Mouse (Mus musculus): ENCODE measurements around the gene Cfap299.

Gene Cfap299

GRCm38 (mm10) chr5:98522270-98522977 is 193.3 kb downstream of the Cfap299 start:
- H3K27me3 ChIP-seq (ENCODE audit: insufficient read depth, low read length): no peaks in the 10 kb centered on the region
- H3K36me3 ChIP-seq (ENCODE audit: insufficient read depth, low read length): no peaks in the 10 kb centered on the region
- no peak overlapping the region for H3K4me3 ChIP-seq (replicated peaks; ENCODE audit: low read length)
- H3K4me1 ChIP-seq (replicated peaks; ENCODE audit: low read depth, low read length): no peaks in the 10 kb centered on the region
- peaks cover 3% of the 10 kb centered on the region; the same call in 1 of the 2 replicates for H3K9me3 ChIP-seq (ENCODE audit: low read length)
- TF ChIP-seq CTCF (conservative IDR thresholded peaks at IDR 0.05; ENCODE audit: low read length) (no peak), POU5F1 (IDR thresholded peaks at IDR 0.05; ENCODE audit: borderline replicate concordance, low read length) (no peak), NANOG (IDR thresholded peaks at IDR 0.05; ENCODE audit: borderline replicate concordance, low read length) (no peak)

DNA sequence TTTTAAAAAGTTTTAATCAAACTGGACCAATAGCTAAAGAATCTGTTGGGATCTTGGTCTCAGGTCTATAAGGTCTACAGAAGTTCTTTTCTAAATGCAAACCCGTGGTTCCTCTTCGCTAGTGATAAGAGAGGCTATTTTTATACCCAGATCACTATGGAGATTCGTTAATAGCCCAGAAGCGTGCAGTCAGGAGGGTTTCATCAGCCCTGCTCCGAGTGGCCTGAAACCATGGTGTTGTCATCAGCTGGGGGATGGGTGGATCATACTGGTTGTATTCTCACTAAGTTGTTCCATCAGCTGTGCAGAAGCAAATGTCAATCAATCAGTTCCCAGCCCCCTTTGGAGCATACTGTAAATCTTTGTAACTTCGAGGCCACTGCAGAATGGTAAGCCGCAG is 193.9 kb downstream of the Cfap299 start:
- TF ChIP-seq CTCF (conservative IDR thresholded peaks at IDR 0.05; ENCODE audit: low read length) (no peak), NANOG (IDR thresholded peaks at IDR 0.05; ENCODE audit: borderline replicate concordance, low read length) (no peak), POU5F1 (IDR thresholded peaks at IDR 0.05; ENCODE audit: borderline replicate concordance, low read length) (no peak)
- Histone ChIP-seq H3K36me3 (ENCODE audit: insufficient read depth, low read length) (no peaks in the 10 kb centered on the region), H3K4me1 (replicated peaks; ENCODE audit: low read depth, low read length) (no peaks in the 10 kb centered on the region), H3K27me3 (ENCODE audit: insufficient read depth, low read length) (no peaks in the 10 kb centered on the region), H3K4me3 (replicated peaks; ENCODE audit: low read length) (no peak overlapping the region), H3K9me3 (ENCODE audit: low read length) (peaks cover 3% of the 10 kb centered on the region; the same call in 1 of the 2 replicates)

DNA sequence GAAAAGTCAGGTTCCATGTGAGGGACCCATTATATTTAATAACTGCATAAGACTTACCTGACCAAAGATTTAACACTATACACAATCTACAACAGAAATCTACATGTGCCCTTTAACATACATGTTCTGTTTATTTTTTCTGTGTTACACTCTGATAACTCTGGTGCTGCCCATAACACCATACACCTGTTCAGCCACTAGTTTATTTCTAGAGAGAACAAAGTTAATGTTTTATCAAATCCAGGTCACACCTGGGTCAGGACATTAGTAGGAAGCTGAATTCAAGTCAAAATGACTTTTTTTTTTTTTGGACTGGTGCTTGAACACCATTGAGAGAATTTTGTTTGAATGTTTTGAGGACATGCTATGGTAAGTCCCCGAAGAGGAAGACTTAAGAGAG is 194.7 kb downstream of the Cfap299 start:
- TF ChIP-seq POU5F1 (IDR thresholded peaks at IDR 0.05; ENCODE audit: borderline replicate concordance, low read length) (no peak), NANOG (IDR thresholded peaks at IDR 0.05; ENCODE audit: borderline replicate concordance, low read length) (no peak), CTCF (conservative IDR thresholded peaks at IDR 0.05; ENCODE audit: low read length) (no peak)
- no peaks in the 10 kb centered on the region for H3K36me3 ChIP-seq (ENCODE audit: insufficient read depth, low read length)
- H3K4me1 ChIP-seq (replicated peaks; ENCODE audit: low read depth, low read length): no peaks in the 10 kb centered on the region
- peaks cover 3% of the 10 kb centered on the region; the same call in 1 of the 2 replicates for H3K9me3 ChIP-seq (ENCODE audit: low read length)
- H3K4me3 ChIP-seq (replicated peaks; ENCODE audit: low read length): no peak overlapping the region
- H3K27me3 ChIP-seq (ENCODE audit: insufficient read depth, low read length): no peaks in the 10 kb centered on the region

DNA sequence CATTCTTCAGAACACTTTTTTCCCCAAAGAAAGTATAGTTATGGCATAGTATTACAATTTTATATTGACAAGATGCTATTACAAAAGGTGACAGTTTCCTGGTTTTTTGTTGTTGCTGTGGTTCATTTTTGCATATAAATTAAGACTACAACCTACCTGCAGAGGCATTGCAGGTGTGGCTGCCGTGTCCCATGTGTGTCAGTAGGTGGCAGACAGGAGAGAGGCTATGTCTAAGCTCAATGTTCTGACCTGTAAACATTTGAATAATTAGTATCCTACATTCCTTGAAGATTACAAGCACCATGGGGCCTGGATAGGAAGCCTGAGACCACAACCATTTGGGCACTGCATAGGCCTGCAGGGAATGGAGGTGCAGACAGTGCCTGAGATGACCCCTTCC is 212.2 kb downstream of the Cfap299 start:
- no peak overlapping the region for H3K4me3 ChIP-seq (replicated peaks; ENCODE audit: low read length)
- H3K27me3 ChIP-seq (ENCODE audit: insufficient read depth, low read length): no peaks in the 10 kb centered on the region
- H3K36me3 ChIP-seq (ENCODE audit: insufficient read depth, low read length): no peaks in the 10 kb centered on the region
- no peak for TF ChIP-seq NANOG (IDR thresholded peaks at IDR 0.05; ENCODE audit: borderline replicate concordance, low read length)
- peak; percentile 12 for TF ChIP-seq CTCF (conservative IDR thresholded peaks at IDR 0.05; ENCODE audit: low read length)
- no peaks in the 10 kb centered on the region for H3K9me3 ChIP-seq (ENCODE audit: low read length)
- no peaks in the 10 kb centered on the region for H3K4me1 ChIP-seq (replicated peaks; ENCODE audit: low read depth, low read length)

DNA sequence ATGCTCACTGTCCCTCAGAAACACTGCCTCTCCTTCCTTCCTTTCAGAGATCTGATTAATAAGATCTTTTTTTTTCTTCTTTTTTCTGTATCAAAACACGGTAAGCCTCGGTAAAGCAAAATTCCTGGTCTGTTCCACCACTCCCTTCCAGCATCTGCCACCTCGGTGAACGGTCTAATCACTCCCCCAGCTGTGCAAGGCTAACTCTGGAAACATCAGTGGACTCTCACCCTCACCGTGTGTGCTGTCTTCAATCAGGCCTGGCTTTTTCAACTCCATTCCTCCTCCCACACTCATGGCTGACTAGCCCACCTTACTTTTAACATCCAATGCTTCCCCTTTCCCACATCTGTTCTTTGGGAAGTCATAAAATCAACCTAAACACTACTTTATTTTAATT is 221.2 kb downstream of the Cfap299 start:
- TF ChIP-seq POU5F1 (IDR thresholded peaks at IDR 0.05; ENCODE audit: borderline replicate concordance, low read length) (no peak), CTCF (conservative IDR thresholded peaks at IDR 0.05; ENCODE audit: low read length) (no peak), NANOG (IDR thresholded peaks at IDR 0.05; ENCODE audit: borderline replicate concordance, low read length) (no peak)
- no peak overlapping the region for H3K4me3 ChIP-seq (replicated peaks; ENCODE audit: low read length)
- H3K4me1 ChIP-seq (replicated peaks; ENCODE audit: low read depth, low read length): peaks cover 10% of the 10 kb centered on the region; the same call in 1 of the 2 replicates
- H3K9me3 ChIP-seq (ENCODE audit: low read length): no peaks in the 10 kb centered on the region
- no peaks in the 10 kb centered on the region for H3K27me3 ChIP-seq (ENCODE audit: insufficient read depth, low read length)
- no peaks in the 10 kb centered on the region for H3K36me3 ChIP-seq (ENCODE audit: insufficient read depth, low read length)

DNA sequence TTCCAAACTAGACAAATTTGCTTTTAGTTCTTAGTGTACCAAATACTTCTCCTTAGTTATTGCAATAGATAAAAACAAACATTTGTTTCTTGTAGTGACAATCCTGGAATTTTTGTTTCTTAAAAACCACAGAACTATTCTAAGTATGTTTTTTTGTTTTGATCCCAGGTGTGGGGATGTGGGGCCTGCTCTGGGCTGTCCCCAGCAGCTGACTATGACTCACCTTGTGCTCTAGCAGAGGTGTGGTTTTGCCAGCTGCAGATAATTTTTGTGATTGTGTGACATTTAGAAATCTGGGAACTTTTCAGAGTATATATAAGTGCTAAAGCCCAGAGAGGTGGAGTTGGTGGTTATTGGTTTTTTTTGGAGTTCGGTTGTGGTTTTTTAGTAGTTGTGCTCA is 221.8 kb downstream of the Cfap299 start:
- Histone ChIP-seq H3K9me3 (ENCODE audit: low read length) (no peaks in the 10 kb centered on the region), H3K27me3 (ENCODE audit: insufficient read depth, low read length) (no peaks in the 10 kb centered on the region), H3K4me1 (replicated peaks; ENCODE audit: low read depth, low read length) (peaks cover 10% of the 10 kb centered on the region; the same call in 1 of the 2 replicates), H3K4me3 (replicated peaks; ENCODE audit: low read length) (no peak overlapping the region), H3K36me3 (ENCODE audit: insufficient read depth, low read length) (no peaks in the 10 kb centered on the region)
- TF ChIP-seq NANOG (IDR thresholded peaks at IDR 0.05; ENCODE audit: borderline replicate concordance, low read length) (no peak), POU5F1 (IDR thresholded peaks at IDR 0.05; ENCODE audit: borderline replicate concordance, low read length) (no peak), CTCF (conservative IDR thresholded peaks at IDR 0.05; ENCODE audit: low read length) (no peak)

GRCm38 (mm10) chr5:98552395-98552794 is 223.3 kb downstream of the Cfap299 start, which contains the start of gene Gm11111:
Gene Gm11111 (plus strand): TSS chr5:98552695.
- Histone ChIP-seq H3K4me1 (replicated peaks; ENCODE audit: low read depth, low read length) (peaks cover 10% of the 10 kb centered on the region; the same call in 1 of the 2 replicates), H3K27me3 (ENCODE audit: insufficient read depth, low read length) (no peaks in the 10 kb centered on the region), H3K36me3 (ENCODE audit: insufficient read depth, low read length) (no peaks in the 10 kb centered on the region), H3K4me3 (replicated peaks; ENCODE audit: low read length) (no peak within 1 kb of the TSS), H3K9me3 (ENCODE audit: low read length) (no peaks in the 10 kb centered on the region)
- TF ChIP-seq POU5F1 (IDR thresholded peaks at IDR 0.05; ENCODE audit: borderline replicate concordance, low read length) (no peak), NANOG (IDR thresholded peaks at IDR 0.05; ENCODE audit: borderline replicate concordance, low read length) (no peak), CTCF (conservative IDR thresholded peaks at IDR 0.05; ENCODE audit: low read length) (no peak)

DNA sequence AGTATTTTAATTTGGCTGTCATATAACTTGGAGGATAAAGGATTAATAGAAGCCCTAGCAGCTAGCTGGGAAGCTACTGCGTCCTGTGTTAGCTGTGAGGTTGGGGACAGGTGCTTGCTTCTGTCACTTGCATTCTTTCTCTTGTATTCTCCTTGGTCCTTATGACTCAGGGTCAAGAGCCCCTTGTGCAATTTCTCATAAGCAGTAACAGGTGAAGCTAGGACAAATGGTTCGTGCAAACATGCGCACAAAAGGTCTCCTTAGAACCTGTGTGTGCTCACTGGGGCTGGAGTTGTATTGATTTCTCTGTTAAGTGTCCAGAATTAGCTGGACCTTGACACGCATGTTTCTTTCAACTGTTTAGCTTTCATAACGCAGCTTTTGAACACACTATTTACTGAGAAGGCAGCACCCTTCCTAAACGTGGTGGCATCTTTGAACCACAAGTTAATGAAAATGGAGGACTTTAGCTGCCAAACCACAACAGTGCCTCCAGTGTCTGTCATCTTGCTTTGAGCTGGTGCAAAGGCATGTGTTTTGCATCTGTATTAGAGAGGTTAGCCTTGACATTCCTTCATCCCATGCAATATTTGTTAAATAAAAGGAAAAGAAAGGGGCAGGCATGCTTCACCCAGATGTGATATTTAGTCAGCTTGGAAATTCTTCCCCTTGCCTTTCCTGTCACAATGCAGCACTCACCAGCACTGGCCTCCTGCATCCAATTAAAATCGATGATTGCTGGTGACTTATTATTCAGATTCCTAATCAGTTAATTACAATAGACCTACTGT is 223.9 kb downstream of the Cfap299 start:
- Histone ChIP-seq H3K27me3 (ENCODE audit: insufficient read depth, low read length) (no peaks in the 10 kb centered on the region), H3K4me3 (replicated peaks; ENCODE audit: low read length) (no peak overlapping the region), H3K36me3 (ENCODE audit: insufficient read depth, low read length) (no peaks in the 10 kb centered on the region), H3K9me3 (ENCODE audit: low read length) (no peaks in the 10 kb centered on the region), H3K4me1 (replicated peaks; ENCODE audit: low read depth, low read length) (peaks cover 10% of the 10 kb centered on the region; the same call in 1 of the 2 replicates)
- no peak for TF ChIP-seq POU5F1 (IDR thresholded peaks at IDR 0.05; ENCODE audit: borderline replicate concordance, low read length)
- TF ChIP-seq CTCF (conservative IDR thresholded peaks at IDR 0.05; ENCODE audit: low read length): no peak
- no peak for TF ChIP-seq NANOG (IDR thresholded peaks at IDR 0.05; ENCODE audit: borderline replicate concordance, low read length)
